Mouse (Mus musculus) A20 (cell line): ENCODE measurements around the gene Dhx40.

Experiments
- DNase-seq: peaks from one replicate; pipeline ENCODE4 v3.0.0-alpha.2; 2011; ENCODE audit warnings: low read depth, low spot score

Gene Dhx40

GRCm38 (mm10) chr11:86807505-86807989 lies at the start of gene Dhx40:
Gene Dhx40, minus strand, starts transcription at chr11:86807746.
- peak; percentile 95 for DNase-seq

- no peak for DNase-seq
Measured at GRCm38 (mm10) chr11:86855639-86856425, 48.3 kb upstream of the Dhx40 start.

GRCm38 (mm10) chr11:86853081-86853480 lies 45.5 kb upstream of the Dhx40 start:
- no peak for DNase-seq

- DNase-seq: no peak
Measured at GRCm38 (mm10) chr11:86852534-86853054, 45.0 kb upstream of the Dhx40 start.

- DNase-seq: peak; percentile 60
Measured at GRCm38 (mm10) chr11:86851714-86852533, 44.4 kb upstream of the Dhx40 start.

GRCm38 (mm10) chr11:86851234-86851671 lies 43.7 kb upstream of the Dhx40 start:
- DNase-seq: peak; percentile 64

- no peak for DNase-seq
Measured at GRCm38 (mm10) chr11:86843831-86844230, 36.3 kb upstream of the Dhx40 start.

- no peak for DNase-seq
Measured at GRCm38 (mm10) chr11:86841261-86841660, 33.7 kb upstream of the Dhx40 start.

- no peak for DNase-seq
Measured at GRCm38 (mm10) chr11:86840511-86841154, 33.1 kb upstream of the Dhx40 start.

GRCm38 (mm10) chr11:86839716-86840447 lies 32.3 kb upstream of the Dhx40 start:
- DNase-seq: no peak

- DNase-seq: no peak
Measured at GRCm38 (mm10) chr11:86838792-86839191, 31.2 kb upstream of the Dhx40 start.

GRCm38 (mm10) chr11:86836366-86836765 lies 28.8 kb upstream of the Dhx40 start:
- peak; percentile 84 for DNase-seq

GRCm38 (mm10) chr11:86834628-86835338 lies 27.2 kb upstream of the Dhx40 start:
- no peak for DNase-seq

GRCm38 (mm10) chr11:86834050-86834449 lies 26.5 kb upstream of the Dhx40 start:
- peak; percentile 82 for DNase-seq

- no peak for DNase-seq
Measured at GRCm38 (mm10) chr11:86833153-86833552, 25.6 kb upstream of the Dhx40 start.

- no peak for DNase-seq
Measured at GRCm38 (mm10) chr11:86828396-86828795, 20.9 kb upstream of the Dhx40 start.

GRCm38 (mm10) chr11:86827476-86828245 lies 20.1 kb upstream of the Dhx40 start:
- DNase-seq: no peak

GRCm38 (mm10) chr11:86824433-86824832 lies 16.9 kb upstream of the Dhx40 start:
- no peak for DNase-seq

GRCm38 (mm10) chr11:86822531-86822930 lies 15.0 kb upstream of the Dhx40 start:
- no peak for DNase-seq

- no peak for DNase-seq
Measured at GRCm38 (mm10) chr11:86819536-86819935, 12.0 kb upstream of the Dhx40 start.
